Mouse (Mus musculus): Measurements from ENCODE around the gene Nlrx1. TPM values are rescaled to one million over a fixed set of nuclear protein-coding genes. Genes with fewer than 3 reads are reported as not detected.

The Nlrx1 gene
- total RNA-seq, 2 experiments from 2014 or later: 11.6 to 14.0 TPM

GRCm38 (mm10) chr9:44283183-44283582 lies 14.8 kb upstream of the Nlrx1 start:
- intact Hi-C loops (cut with DNase I): no loop called here
- no peak for DNase-seq (ENCODE audit: low spot score in 2 of 2)

- no peak for DNase-seq (ENCODE audit: low spot score in 2 of 2)
- intact Hi-C loops (cut with DNase I): no loop called here
Measured at GRCm38 (mm10) chr9:44269973-44270372, 1.6 kb upstream of the Nlrx1 start.

GRCm38 (mm10) chr9:44269077-44269476 lies 678 bp upstream of the Nlrx1 start:
- intact Hi-C loops (cut with DNase I): no loop called here

GRCm38 (mm10) chr9:44268027-44268360 lies 405 bp downstream of the Nlrx1 start:
- intact Hi-C loops (cut with DNase I): no loop called here
- peak; percentile 76 to 77 for DNase-seq (ENCODE audit: low spot score in 2 of 2)

More at GRCm38 (mm10) chr9:44269077-44269476, 678 bp upstream of the Nlrx1 start:
- no peak for DNase-seq (ENCODE audit: low spot score in 2 of 2)

- intact Hi-C loops (cut with DNase I): no loop called here
- peak in 1 of 2 experiments; percentile 22 for DNase-seq (ENCODE audit: low spot score in 2 of 2)
Measured at GRCm38 (mm10) chr9:44267319-44268026, 926 bp downstream of the Nlrx1 start.

GRCm38 (mm10) chr9:44266478-44267226 lies 1.7 kb downstream of the Nlrx1 start:
- intact Hi-C loops (cut with DNase I): no loop called here
- peak; percentile 41 to 86 for DNase-seq (ENCODE audit: low spot score in 2 of 2)

- intact Hi-C loops (cut with DNase I): no loop called here
- DNase-seq (ENCODE audit: low spot score in 2 of 2): no peak
Measured at GRCm38 (mm10) chr9:44261388-44261787, 7.0 kb downstream of the Nlrx1 start.

- DNase-seq (ENCODE audit: low spot score in 2 of 2): no peak
- intact Hi-C loops (cut with DNase I): no loop called here
Measured at GRCm38 (mm10) chr9:44259014-44259413, 9.4 kb downstream of the Nlrx1 start.

GRCm38 (mm10) chr9:44256213-44256612 lies 12.2 kb downstream of the Nlrx1 start:
- DNase-seq (ENCODE audit: low spot score in 2 of 2): no peak
- intact Hi-C loops (cut with DNase I): no loop called here

- intact Hi-C loops (cut with DNase I): no loop called here
- no peak for DNase-seq (ENCODE audit: low spot score in 2 of 2)
Measured at GRCm38 (mm10) chr9:44255136-44255521, 13.3 kb downstream of the Nlrx1 start.

GRCm38 (mm10) chr9:44254508-44255135 lies 13.8 kb downstream of the Nlrx1 start:
- DNase-seq (ENCODE audit: low spot score in 2 of 2): peak in 1 of 2 experiments; percentile 32
- intact Hi-C loops (cut with DNase I): no loop called here

GRCm38 (mm10) chr9:44253441-44253840 lies 15.0 kb downstream of the Nlrx1 start:
- intact Hi-C loops (cut with DNase I): no loop called here
- no peak for DNase-seq (ENCODE audit: low spot score in 2 of 2)

- no peak for DNase-seq (ENCODE audit: low spot score in 2 of 2)
- intact Hi-C loops (cut with DNase I): no loop called here
Measured at GRCm38 (mm10) chr9:44251314-44251713, 17.1 kb downstream of the Nlrx1 start, which contains the start of gene Pdzd3. Pdzd3 (minus strand) TSS chr9:44251471.

GRCm38 (mm10) chr9:44250445-44250844 lies 18.0 kb downstream of the Nlrx1 start:
- DNase-seq (ENCODE audit: low spot score in 2 of 2): no peak
- intact Hi-C loops (cut with DNase I): no loop called here

- DNase-seq (ENCODE audit: low spot score in 2 of 2): peak; percentile 53 to 67
- intact Hi-C loops (cut with DNase I): loop anchor here (5.0 kb wide), 1 partner anchor 117 kb away; the partner anchor contains the start of gene Mcam
Measured at GRCm38 (mm10) chr9:44249181-44250146, 18.9 kb downstream of the Nlrx1 start.

- intact Hi-C loops (cut with DNase I): loop anchor here (5.0 kb wide), 1 partner anchor 116 kb away; the partner anchor contains the start of gene Mcam
- DNase-seq (ENCODE audit: low spot score in 2 of 2): no peak
Measured at GRCm38 (mm10) chr9:44247907-44248306, 20.5 kb downstream of the Nlrx1 start.

GRCm38 (mm10) chr9:44243621-44244020 lies 24.8 kb downstream of the Nlrx1 start:
- intact Hi-C loops (cut with DNase I): no loop called here

GRCm38 (mm10) chr9:44241418-44241817 lies 27.0 kb downstream of the Nlrx1 start:
- DNase-seq (ENCODE audit: low spot score in 2 of 2): no peak
- intact Hi-C loops (cut with DNase I): no loop called here

More at GRCm38 (mm10) chr9:44243621-44244020, 24.8 kb downstream of the Nlrx1 start:
- DNase-seq (ENCODE audit: low spot score in 2 of 2): no peak

- DNase-seq (ENCODE audit: low spot score in 2 of 2): no peak
- intact Hi-C loops (cut with DNase I): no loop called here
Measured at GRCm38 (mm10) chr9:44240911-44241310, 27.5 kb downstream of the Nlrx1 start.
